Mouse (Mus musculus) activated CD4-positive, CD25-positive, alpha-beta regulatory T cell (primary cell): ENCODE measurements around the gene Rab11fip2. TPM values are rescaled to one million over a fixed set of nuclear protein-coding genes. Genes with fewer than 3 reads are reported as not detected.

ENCODE experiments used
- polyA plus RNA-seq, 2 experiments: library from polyadenylated mRNA; unstranded; fragments of 100-300 nt; shearing (Covaris generic); gene quantifications; one replicate each; pipeline ENCODE4 v1.2.1; 2017

Rab11fip2 gene
- 1 to 10 TPM; 5.0 to 5.3 TPM for polyA plus RNA-seq

DNA sequence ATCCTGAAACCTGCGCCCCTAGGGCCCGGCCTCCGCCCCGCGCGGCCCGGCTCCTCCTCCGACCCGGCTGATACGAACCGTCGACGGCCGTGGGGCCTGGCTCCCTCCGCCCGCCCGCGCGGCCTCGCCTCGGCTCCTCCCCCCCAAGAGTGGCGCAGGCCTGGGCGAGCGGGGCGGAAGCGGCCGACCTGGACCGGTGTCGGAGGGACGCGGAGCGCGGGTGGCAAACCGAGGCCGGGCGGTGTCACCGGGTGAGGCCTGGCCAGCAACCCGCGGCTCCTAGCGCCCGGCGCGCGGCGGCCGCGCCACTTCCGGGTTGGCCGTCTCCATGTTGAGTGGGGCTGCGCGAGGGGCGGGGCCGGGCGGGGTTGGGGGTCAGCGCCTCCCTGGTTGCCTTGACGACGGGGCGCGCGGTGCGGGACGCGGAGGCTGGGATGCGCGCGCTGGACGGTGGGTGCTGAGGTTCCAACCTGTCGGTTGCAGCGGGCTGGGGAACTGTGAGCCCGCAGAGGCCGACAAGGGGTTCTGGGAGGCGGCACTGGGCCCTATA, at the start of gene Rab11fip2:
Gene Rab11fip2, minus strand, starts transcription at position 333 of the 550 bp plus-strand sequence.

